Mouse (Mus musculus) forebrain, embryonic 12.5 days (tissue): ENCODE measurements around the gene Notch2. TPM values are rescaled to one million over a fixed set of nuclear protein-coding genes. Genes with fewer than 3 reads are reported as not detected.

Experiments used
- ATAC-seq: fragments of 200-750 bp; cut with Nextera tagmentation; 2 replicates; pipeline ENCODE4 v1.8.0; 2017; ENCODE audit warnings: moderate TSS enrichment; ENCODE audit not compliant: low FRiP score
- H3K27ac ChIP-seq: fragments of 300-500 bp; sonication (generic); 2 replicates; pipeline ENCODE4 v1.5.1; 2016; ENCODE audit warnings: mild to moderate bottlenecking
- H3K27me3 ChIP-seq: fragments of 300-500 bp; sonication (generic); 2 replicates; pipeline ENCODE4 v1.6.1; 2016; ENCODE audit warnings: mild to moderate bottlenecking
- H3K36me3 ChIP-seq: fragments of 300-500 bp; sonication (generic); replicated peaks from 2 replicates; pipeline ENCODE4 v1.6.1; 2016; ENCODE audit warnings: mild to moderate bottlenecking
- H3K4me1 ChIP-seq: fragments of 300-500 bp; sonication (generic); 2 replicates; pipeline ENCODE4 v1.6.1; 2016
- H3K4me2 ChIP-seq: fragments of 300-500 bp; sonication (generic); 2 replicates; pipeline ENCODE4 v1.6.1; 2016; ENCODE audit warnings: mild to moderate bottlenecking, moderate library complexity
- H3K4me3 ChIP-seq: fragments of 300-500 bp; sonication (generic); replicated peaks from 2 replicates; pipeline ENCODE4 v1.5.1; 2016; ENCODE audit warnings: mild to moderate bottlenecking
- H3K9ac ChIP-seq: fragments of 300-500 bp; sonication (generic); 2 replicates; pipeline ENCODE4 v1.6.1; 2016; ENCODE audit warnings: mild to moderate bottlenecking
- H3K9me3 ChIP-seq: fragments of 300-500 bp; sonication (generic); 2 replicates; pipeline ENCODE4 v1.6.1; 2016
- WGBS: fragments of 180-500 bp; shearing (Covaris S2); methylation state at CpG from one replicate; pipeline ENCODE4 v1.1.7; 2016; 5-methylcytosine and 5-hydroxymethylcytosine counted together
- polyA plus RNA-seq: library from polyadenylated mRNA; unstranded; fragments of >200 nt; fragmentation: Nextera tagmentation; extraction: Ambion mirVana; gene quantifications from 2 replicates; pipeline ENCODE4 v1.2.1, GENCODE M21; 2016

Gene Notch2
- polyA plus RNA-seq = 27.6 and 29.0 TPM in 2 replicates

DNA sequence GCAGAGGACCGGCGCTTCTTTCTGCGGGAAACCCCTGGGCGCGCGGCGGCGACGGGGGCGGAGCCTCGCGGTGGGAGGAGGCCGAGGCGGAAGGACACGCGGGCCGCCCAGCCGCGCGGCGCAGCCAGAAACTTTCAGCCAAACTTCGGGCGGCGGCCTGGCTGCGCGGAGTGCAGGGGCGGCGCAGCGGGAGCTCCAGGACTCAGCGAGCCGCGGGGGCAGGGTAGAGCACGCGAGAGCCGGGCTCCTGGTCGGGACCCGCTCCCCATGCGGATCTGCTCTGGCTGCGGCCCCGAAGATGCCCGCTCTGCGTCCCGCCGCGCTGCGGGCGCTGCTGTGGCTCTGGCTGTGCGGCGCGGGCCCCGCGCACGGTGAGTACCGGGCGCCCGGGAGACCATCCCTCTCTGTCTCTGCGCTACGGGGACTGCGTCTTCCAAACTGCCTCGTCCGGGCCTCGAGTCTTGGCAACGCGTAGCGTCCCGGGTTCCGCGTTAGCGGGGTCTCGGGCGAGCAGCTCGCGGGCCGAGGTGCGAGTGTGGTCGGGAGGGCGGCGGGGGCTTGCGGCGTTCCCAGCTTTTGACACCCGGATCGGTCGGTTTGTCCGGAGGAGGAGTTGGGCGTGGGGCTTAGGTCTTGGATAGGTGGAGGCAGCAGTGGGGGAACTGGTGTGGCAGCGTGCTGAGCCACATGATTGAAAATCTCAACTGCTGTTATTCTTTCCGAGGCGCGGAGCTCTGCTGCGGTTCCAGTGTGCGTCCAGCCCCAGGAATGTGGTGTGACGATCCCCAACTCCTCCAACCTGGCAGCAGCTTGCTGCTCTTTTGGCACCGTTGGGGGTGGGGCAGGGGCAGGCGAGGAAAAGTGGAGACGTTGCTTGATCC lies at the start of gene Notch2:
Notch2 (plus strand) TSS at position 127 of the 881 bp plus-strand sequence.
- peaks cover 46% of the 10 kb centered on the region for H3K4me1 ChIP-seq
- H3K9me3 ChIP-seq = no peaks in the 10 kb centered on the region
- under 1% methylated on average over 88 of the region's 95 CpGs for WGBS
- H3K36me3 ChIP-seq = no peaks in the 10 kb centered on the region
- peak within 1 kb of the TSS; percentile 93 for H3K4me3 ChIP-seq
- ATAC-seq = peak; percentile 92
- peak within 1 kb of the TSS; percentile 86 for H3K9ac ChIP-seq
- peaks cover 7% of the 10 kb centered on the region for H3K27me3 ChIP-seq
- H3K4me2 ChIP-seq = peak within 1 kb of the TSS; percentile 81
- H3K27ac ChIP-seq = peak within 1 kb of the TSS; percentile 85

GRCm38 (mm10) chr3:97964878-97965353 lies 48.4 kb upstream of the Notch2 start:
- H3K4me1 ChIP-seq = peaks cover 9% of the 10 kb centered on the region
- H3K27ac ChIP-seq = no peak overlapping the region
- no peak for ATAC-seq
- no peaks in the 10 kb centered on the region for H3K36me3 ChIP-seq
- H3K4me2 ChIP-seq = no peak overlapping the region
- no peak overlapping the region for H3K4me3 ChIP-seq
- WGBS = 81% methylated on average over 14 of the region's 14 CpGs
- no peaks in the 10 kb centered on the region for H3K9me3 ChIP-seq
- no peak overlapping the region for H3K9ac ChIP-seq
- no peaks in the 10 kb centered on the region for H3K27me3 ChIP-seq

GRCm38 (mm10) chr3:97967627-97968026 lies 45.7 kb upstream of the Notch2 start:
- peaks cover 9% of the 10 kb centered on the region; the same call in 1 of the 2 replicates for H3K4me1 ChIP-seq
- H3K27me3 ChIP-seq = no peaks in the 10 kb centered on the region
- H3K9me3 ChIP-seq = no peaks in the 10 kb centered on the region
- no peaks in the 10 kb centered on the region for H3K36me3 ChIP-seq
- H3K27ac ChIP-seq = no peak overlapping the region
- no peak overlapping the region for H3K4me2 ChIP-seq
- WGBS = 51% methylated on average over 2 of the region's 2 CpGs
- H3K9ac ChIP-seq = no peak overlapping the region
- ATAC-seq = no peak
- H3K4me3 ChIP-seq = no peak overlapping the region

DNA sequence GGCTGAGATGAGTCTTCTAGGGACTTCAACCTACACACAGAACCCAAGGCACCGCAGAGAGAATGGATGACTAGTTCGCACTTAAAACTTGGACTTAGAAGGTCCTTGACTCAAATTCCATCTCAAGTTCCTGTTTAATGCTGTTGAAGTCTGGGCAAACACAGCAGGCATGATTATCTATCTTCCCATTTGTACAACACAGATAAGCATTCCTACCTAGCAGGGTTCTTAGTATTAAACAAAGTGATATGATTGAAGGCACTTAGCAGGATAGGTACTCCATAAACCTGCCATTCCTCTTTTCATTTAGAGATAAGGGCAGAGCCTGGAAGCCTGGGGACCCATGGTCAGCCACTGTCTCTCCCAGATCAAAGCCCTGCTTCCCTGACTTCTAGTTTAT lies 45.1 kb upstream of the Notch2 start:
- no peak overlapping the region for H3K4me3 ChIP-seq
- H3K9me3 ChIP-seq = no peaks in the 10 kb centered on the region
- H3K9ac ChIP-seq = no peak overlapping the region
- no peaks in the 10 kb centered on the region for H3K36me3 ChIP-seq
- H3K27me3 ChIP-seq = no peaks in the 10 kb centered on the region
- no peak for ATAC-seq
- peaks cover 9% of the 10 kb centered on the region; the same call in 1 of the 2 replicates for H3K4me1 ChIP-seq
- H3K4me2 ChIP-seq = no peak overlapping the region
- no peak overlapping the region for H3K27ac ChIP-seq
- WGBS = 92% methylated on average over 2 of the region's 2 CpGs

- no peaks in the 10 kb centered on the region for H3K36me3 ChIP-seq
- no peaks in the 10 kb centered on the region for H3K9me3 ChIP-seq
- peaks cover 9% of the 10 kb centered on the region; the same call in 1 of the 2 replicates for H3K4me1 ChIP-seq
- no peak for ATAC-seq
- WGBS = 80% methylated on average over 1 of the region's 1 CpGs
- no peak overlapping the region for H3K9ac ChIP-seq
- H3K27ac ChIP-seq = no peak overlapping the region
- H3K27me3 ChIP-seq = no peaks in the 10 kb centered on the region
- H3K4me2 ChIP-seq = no peak overlapping the region
- no peak overlapping the region for H3K4me3 ChIP-seq
Observed at GRCm38 (mm10) chr3:97969019-97969418, 44.3 kb upstream of the Notch2 start.

GRCm38 (mm10) chr3:97971117-97971516 lies 42.2 kb upstream of the Notch2 start:
- WGBS = 27% methylated on average over 7 of the region's 7 CpGs
- no peak overlapping the region; the same call in 1 of the 2 replicates for H3K9ac ChIP-seq
- H3K9me3 ChIP-seq = 0 out of 2 replicates have a peak, but pooled peaks cover 3% of the 10 kb centered on the region
- H3K4me1 ChIP-seq = peaks cover 9% of the 10 kb centered on the region; the same call in 1 of the 2 replicates
- no peak overlapping the region for H3K4me3 ChIP-seq
- no peaks in the 10 kb centered on the region for H3K27me3 ChIP-seq
- no peak for ATAC-seq
- no peak overlapping the region for H3K27ac ChIP-seq
- H3K36me3 ChIP-seq = no peaks in the 10 kb centered on the region
- H3K4me2 ChIP-seq = no peak overlapping the region

GRCm38 (mm10) chr3:97972200-97972599 lies 41.1 kb upstream of the Notch2 start:
- 0 out of 2 replicates have a peak, but pooled peaks cover 3% of the 10 kb centered on the region for H3K9me3 ChIP-seq
- no peaks in the 10 kb centered on the region for H3K36me3 ChIP-seq
- no peak overlapping the region for H3K27ac ChIP-seq
- ATAC-seq = peak; percentile 23; the same call in 1 of the 2 replicates
- H3K9ac ChIP-seq = no peak overlapping the region
- no peak overlapping the region for H3K4me2 ChIP-seq
- no peaks in the 10 kb centered on the region for H3K27me3 ChIP-seq
- no peak overlapping the region for H3K4me3 ChIP-seq
- H3K4me1 ChIP-seq = peaks cover 9% of the 10 kb centered on the region; the same call in 1 of the 2 replicates
- 69% methylated on average over 5 of the region's 5 CpGs for WGBS

DNA sequence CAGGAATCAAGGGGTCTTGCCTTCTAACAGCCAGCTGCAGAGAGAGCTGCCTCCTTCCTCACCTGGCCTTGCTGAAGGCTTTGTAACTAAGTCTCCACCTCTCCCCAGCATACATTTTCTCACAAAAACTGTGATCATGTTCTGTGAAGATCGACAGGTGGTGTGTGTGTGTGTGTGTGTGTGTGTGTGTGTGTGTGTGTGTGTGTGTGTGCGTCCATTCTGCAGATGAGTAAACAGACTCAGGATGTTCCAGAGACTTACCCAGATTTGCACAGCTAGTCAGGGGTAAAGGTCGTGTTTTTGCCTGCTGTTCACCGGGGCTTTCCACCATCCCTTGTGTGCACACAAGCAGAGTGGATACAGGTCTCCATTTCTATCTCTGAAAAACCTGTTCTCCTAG lies 40.6 kb upstream of the Notch2 start:
- Histone ChIP-seq H3K4me1 (peaks cover 10% of the 10 kb centered on the region; the same call in 1 of the 2 replicates), H3K9me3 (0 out of 2 replicates have a peak, but pooled peaks cover 3% of the 10 kb centered on the region), H3K36me3 (no peaks in the 10 kb centered on the region), H3K4me2 (no peak overlapping the region), H3K9ac (no peak overlapping the region), H3K4me3 (no peak overlapping the region), H3K27me3 (no peaks in the 10 kb centered on the region), H3K27ac (no peak overlapping the region)
- ATAC-seq = no peak
- WGBS = 84% methylated on average over 4 of the region's 4 CpGs

GRCm38 (mm10) chr3:97973306-97973705 lies 40.0 kb upstream of the Notch2 start:
- Histone ChIP-seq H3K36me3 (no peaks in the 10 kb centered on the region), H3K27ac (no peak overlapping the region), H3K9ac (no peak overlapping the region), H3K4me3 (no peak overlapping the region), H3K4me1 (peaks cover 11% of the 10 kb centered on the region; the same call in 1 of the 2 replicates), H3K27me3 (no peaks in the 10 kb centered on the region), H3K9me3 (0 out of 2 replicates have a peak, but pooled peaks cover 3% of the 10 kb centered on the region), H3K4me2 (no peak overlapping the region)
- ATAC-seq = no peak
- WGBS = 30% methylated on average over 2 of the region's 2 CpGs

DNA sequence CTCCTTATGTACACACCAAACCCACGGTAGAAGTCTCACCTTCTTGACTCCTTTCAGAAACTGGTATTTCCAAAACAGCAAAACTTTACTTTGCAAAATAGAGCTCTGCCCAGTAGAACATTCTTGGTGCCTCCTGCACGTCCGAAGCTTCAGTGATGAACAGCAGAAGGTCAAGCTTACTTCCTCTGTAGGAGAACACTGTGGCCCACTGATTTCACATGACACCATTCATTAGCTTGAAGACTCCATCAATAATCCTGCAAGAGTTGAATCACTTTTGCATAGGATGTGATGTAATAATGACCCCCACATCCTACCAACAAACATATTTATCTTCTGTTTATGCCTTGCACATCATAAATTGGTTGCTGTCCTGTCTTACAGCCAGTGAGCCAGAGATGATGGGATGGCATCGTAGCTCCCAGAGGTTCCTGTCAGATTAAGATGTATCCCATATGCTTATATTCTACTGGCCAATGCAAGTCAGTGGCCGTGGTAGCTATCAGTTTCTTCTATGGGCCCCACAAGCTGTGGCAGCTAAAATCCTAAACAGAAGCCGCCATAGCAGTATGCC lies 39.0 kb upstream of the Notch2 start:
- Histone ChIP-seq H3K36me3 (no peaks in the 10 kb centered on the region), H3K9ac (no peak overlapping the region), H3K4me2 (no peak overlapping the region), H3K27me3 (no peaks in the 10 kb centered on the region), H3K27ac (no peak overlapping the region), H3K4me1 (peaks cover 11% of the 10 kb centered on the region; the same call in 1 of the 2 replicates), H3K4me3 (no peak overlapping the region), H3K9me3 (0 out of 2 replicates have a peak, but pooled peaks cover 3% of the 10 kb centered on the region)
- 92% methylated on average over 6 of the region's 6 CpGs for WGBS
- no peak for ATAC-seq

DNA sequence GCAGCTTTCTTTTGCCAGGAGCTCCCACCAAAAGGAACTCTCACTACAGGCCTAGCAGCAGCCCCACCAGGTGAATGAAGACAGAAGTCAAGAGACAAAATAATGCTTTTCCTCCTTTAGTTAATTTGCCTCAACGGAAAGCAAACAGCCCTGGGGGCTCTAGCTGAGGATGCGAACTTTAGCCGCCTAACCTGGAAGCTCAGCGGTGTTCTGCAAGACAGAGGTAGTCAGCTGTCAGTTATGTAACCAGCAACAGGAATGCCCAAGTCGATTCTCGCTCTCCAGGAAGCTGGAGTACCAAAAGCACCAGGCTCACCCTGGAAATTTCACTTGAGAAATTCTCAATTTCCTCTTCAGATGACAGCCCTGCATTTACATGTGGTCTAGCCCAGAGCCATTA lies 36.6 kb upstream of the Notch2 start:
- no peak overlapping the region for H3K4me3 ChIP-seq
- H3K9me3 ChIP-seq = 0 out of 2 replicates have a peak, but pooled peaks cover 3% of the 10 kb centered on the region
- ATAC-seq = no peak
- no peak overlapping the region for H3K4me2 ChIP-seq
- H3K27ac ChIP-seq = no peak overlapping the region
- no peaks in the 10 kb centered on the region for H3K36me3 ChIP-seq
- no peak overlapping the region for H3K9ac ChIP-seq
- no peaks in the 10 kb centered on the region for H3K27me3 ChIP-seq
- peaks cover 4% of the 10 kb centered on the region; the same call in 1 of the 2 replicates for H3K4me1 ChIP-seq
- 70% methylated on average over 6 of the region's 6 CpGs for WGBS

DNA sequence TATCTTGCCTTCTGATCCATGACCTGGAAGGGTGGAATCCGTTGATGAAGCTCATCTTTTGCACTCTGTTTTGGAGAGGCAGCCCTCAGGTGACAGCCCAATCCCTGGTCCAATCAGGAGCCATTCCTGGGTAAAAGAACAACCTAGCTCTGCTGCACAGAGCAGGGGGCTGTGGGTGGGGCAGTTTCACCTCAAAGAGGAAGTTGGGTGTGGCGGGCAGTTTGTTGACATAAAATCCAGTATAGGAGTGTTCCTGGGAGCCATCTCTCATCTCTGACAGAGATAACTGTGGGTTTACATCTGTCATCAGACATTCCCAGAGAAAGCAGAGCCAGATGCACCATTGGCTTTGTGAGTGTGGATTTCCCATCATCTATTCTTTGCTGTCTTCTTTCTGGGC lies 34.6 kb upstream of the Notch2 start:
- 0 out of 2 replicates have a peak, but pooled peaks cover 3% of the 10 kb centered on the region for H3K9me3 ChIP-seq
- WGBS = 77% methylated on average over 2 of the region's 2 CpGs
- H3K4me2 ChIP-seq = no peak overlapping the region
- no peaks in the 10 kb centered on the region for H3K27me3 ChIP-seq
- no peak overlapping the region for H3K4me3 ChIP-seq
- no peak overlapping the region for H3K27ac ChIP-seq
- no peak overlapping the region for H3K9ac ChIP-seq
- H3K4me1 ChIP-seq = 0 out of 2 replicates have a peak, but pooled peaks cover 3% of the 10 kb centered on the region
- no peaks in the 10 kb centered on the region for H3K36me3 ChIP-seq
- ATAC-seq = no peak
